Mouse (Mus musculus): Measurements from ENCODE around the gene Kifc1. TPM values are rescaled to one million over a fixed set of nuclear protein-coding genes. Genes with fewer than 3 reads are reported as not detected.
"Not testable (repeated sequence)": the region's sequence is repeated elsewhere in the genome, so short reads cannot be mapped to it uniquely, and the experiment has no call there.

Gene Kifc1
- total and polyA plus RNA-seq, 2 experiments: 0.18 to 0.20 TPM

GRCm38 (mm10) chr17:33897114-33897794, 6.8 kb upstream of the Kifc1 start:
- DNase-seq (ENCODE audit: extremely low read depth, low read depth, low spot score): peak; percentile 81
- no peak overlapping the region for H3K4me3 ChIP-seq (ENCODE audit: insufficient read depth, low read depth, low read length)
- no peaks in the 10 kb centered on the region for H3K36me3 ChIP-seq (ENCODE audit: control insufficient read depth, insufficient read depth, low read length)
- no peaks in the 10 kb centered on the region for H3K27me3 ChIP-seq (ENCODE audit: control insufficient read depth, insufficient read depth, low read length)
- TF ChIP-seq POLR2A (IDR thresholded peaks at IDR 0.05; ENCODE audit: extremely low read depth, insufficient read depth, low read length): no peak
- TF ChIP-seq CTCF (IDR thresholded peaks at IDR 0.05; ENCODE audit: low read depth, low read length): peak; percentile 53
- H3K27ac ChIP-seq (replicated peaks; ENCODE audit: insufficient read depth, low read depth, low read length): no peak overlapping the region
- H3K79me2 ChIP-seq (ENCODE audit: control insufficient read depth, insufficient read depth, low read length): no peaks in the 10 kb centered on the region
- H3K9ac ChIP-seq (ENCODE audit: low read depth, low read length): no peak overlapping the region
- no peaks in the 10 kb centered on the region; the same call in 1 of the 2 replicates for H3K4me1 ChIP-seq (ENCODE audit: control insufficient read depth, insufficient read depth, low read length)
- WGBS: 27% methylated on average over 6 of the region's 6 CpGs

DNA sequence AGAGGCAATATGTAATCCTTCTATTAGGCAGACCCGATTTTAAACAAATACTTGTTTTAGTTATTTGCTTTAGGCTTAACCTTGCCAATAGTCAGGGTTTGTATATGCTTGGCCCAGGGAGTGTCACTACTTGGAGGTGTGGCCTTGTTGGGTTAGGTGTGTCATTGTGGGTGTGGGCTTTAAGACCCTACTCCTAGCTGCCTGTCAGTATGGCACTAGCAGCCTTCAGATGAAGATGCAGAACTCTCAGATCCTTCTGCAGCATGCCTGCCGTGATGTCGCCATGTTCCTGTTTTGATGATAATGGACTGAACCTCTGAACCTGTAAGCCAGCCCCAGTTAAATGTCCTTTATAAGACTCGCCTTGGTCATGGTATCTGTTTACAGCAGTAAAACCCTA, 2.5 kb upstream of the Kifc1 start:
- not testable (repeated sequence) for H3K9ac ChIP-seq (ENCODE audit: low read depth, low read length); H3K79me2 ChIP-seq (ENCODE audit: control insufficient read depth, insufficient read depth, low read length); H3K4me1 ChIP-seq (ENCODE audit: control insufficient read depth, insufficient read depth, low read length); H3K36me3 ChIP-seq (ENCODE audit: control insufficient read depth, insufficient read depth, low read length); H3K27me3 ChIP-seq (ENCODE audit: control insufficient read depth, insufficient read depth, low read length); H3K4me3 ChIP-seq (ENCODE audit: insufficient read depth, low read depth, low read length); DNase-seq (ENCODE audit: extremely low read depth, low read depth, low spot score); H3K27ac ChIP-seq (replicated peaks; ENCODE audit: insufficient read depth, low read depth, low read length)
- WGBS: 72% methylated on average over 4 of the region's 4 CpGs

DNA sequence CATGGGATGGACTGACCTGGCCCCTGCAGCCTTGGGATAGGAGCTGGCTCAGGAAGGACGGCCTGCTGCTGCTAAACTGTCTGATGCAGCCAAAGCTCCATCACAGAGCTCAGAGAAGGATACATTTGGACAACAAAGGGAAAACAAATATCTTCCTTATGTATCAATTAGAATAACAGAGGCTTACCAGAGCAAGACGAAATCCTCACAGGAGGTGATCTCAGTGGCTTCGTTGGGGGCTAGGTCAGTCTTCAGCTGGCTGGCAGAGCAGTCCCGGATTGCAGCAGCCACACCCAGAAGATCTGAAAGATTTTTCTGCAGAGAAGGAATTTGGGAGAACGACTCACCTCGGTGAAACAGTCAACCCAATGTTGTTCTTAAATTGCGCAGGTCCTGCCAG, 2.0 kb upstream of the Kifc1 start:
- no peak overlapping the region for H3K4me3 ChIP-seq (ENCODE audit: insufficient read depth, low read depth, low read length)
- H3K79me2 ChIP-seq (ENCODE audit: control insufficient read depth, insufficient read depth, low read length): 0 out of 2 replicates have a peak, but pooled peaks cover 6% of the 10 kb centered on the region
- 38% methylated on average over 7 of the region's 7 CpGs for WGBS
- H3K27me3 ChIP-seq (ENCODE audit: control insufficient read depth, insufficient read depth, low read length): no peaks in the 10 kb centered on the region
- no peaks in the 10 kb centered on the region for H3K36me3 ChIP-seq (ENCODE audit: control insufficient read depth, insufficient read depth, low read length)
- no peak overlapping the region for H3K27ac ChIP-seq (replicated peaks; ENCODE audit: insufficient read depth, low read depth, low read length)
- DNase-seq (ENCODE audit: extremely low read depth, low read depth, low spot score): no peak
- H3K4me1 ChIP-seq (ENCODE audit: control insufficient read depth, insufficient read depth, low read length): no peaks in the 10 kb centered on the region; the same call in 1 of the 2 replicates
- no peak for TF ChIP-seq POLR2A (IDR thresholded peaks at IDR 0.05; ENCODE audit: extremely low read depth, insufficient read depth, low read length)
- TF ChIP-seq CTCF (IDR thresholded peaks at IDR 0.05; ENCODE audit: low read depth, low read length): no peak
- no peak overlapping the region for H3K9ac ChIP-seq (ENCODE audit: low read depth, low read length)

GRCm38 (mm10) chr17:33891892-33892291, 1.4 kb upstream of the Kifc1 start:
- not testable (repeated sequence) for H3K27ac ChIP-seq (replicated peaks; ENCODE audit: insufficient read depth, low read depth, low read length); H3K9ac ChIP-seq (ENCODE audit: low read depth, low read length); H3K4me1 ChIP-seq (ENCODE audit: control insufficient read depth, insufficient read depth, low read length); DNase-seq (ENCODE audit: extremely low read depth, low read depth, low spot score); H3K27me3 ChIP-seq (ENCODE audit: control insufficient read depth, insufficient read depth, low read length); H3K36me3 ChIP-seq (ENCODE audit: control insufficient read depth, insufficient read depth, low read length); H3K4me3 ChIP-seq (ENCODE audit: insufficient read depth, low read depth, low read length); H3K79me2 ChIP-seq (ENCODE audit: control insufficient read depth, insufficient read depth, low read length)
- 76% methylated on average over 6 of the region's 6 CpGs for WGBS

DNA sequence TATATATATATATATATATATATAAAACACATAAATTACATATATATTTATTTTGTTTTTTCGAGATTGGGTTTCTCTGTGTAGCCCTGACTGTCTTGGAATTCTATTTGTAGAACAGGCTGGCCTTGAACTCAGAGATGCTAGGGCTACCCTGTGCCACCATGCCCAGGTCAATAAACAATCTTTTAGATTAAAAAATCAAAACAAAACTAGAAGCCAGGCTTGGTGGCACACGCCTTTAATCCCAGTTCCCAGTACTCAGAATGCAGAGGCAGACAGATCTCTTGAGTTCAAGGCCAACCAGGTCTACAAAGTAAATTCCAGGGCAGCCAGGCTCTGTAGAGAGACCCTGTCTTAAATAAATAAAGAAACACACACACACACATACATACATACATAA, 896 bp upstream of the Kifc1 start:
- 37% methylated on average over 2 of the region's 2 CpGs for WGBS

DNA sequence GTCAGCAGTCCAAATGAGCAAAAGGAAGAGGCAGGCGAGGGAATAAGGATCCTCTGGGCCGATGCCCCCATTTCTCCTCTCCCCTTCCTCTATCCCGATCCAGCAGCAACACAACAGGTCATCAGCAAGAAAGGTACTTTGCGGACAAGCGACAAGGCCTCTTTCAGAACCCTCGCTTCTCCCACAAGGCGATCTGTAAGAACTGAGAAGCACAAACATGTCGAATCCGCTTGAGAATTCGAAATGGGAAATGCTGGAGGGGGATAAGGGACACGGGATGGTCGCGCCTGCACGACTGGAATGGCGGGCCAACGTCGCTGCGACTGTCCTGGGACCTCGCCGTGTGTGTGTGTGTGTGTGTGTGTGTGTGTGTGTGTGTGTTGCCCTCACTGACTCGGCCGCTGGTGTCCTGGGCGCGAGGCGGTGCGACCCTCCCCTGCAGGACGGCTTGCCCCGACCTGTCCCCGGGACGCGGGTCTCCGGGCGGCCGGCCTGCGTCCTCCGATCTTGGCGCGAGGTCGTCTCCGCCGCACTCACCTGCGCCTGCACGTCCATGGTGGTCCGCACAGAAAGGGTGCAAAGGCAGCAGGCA, 424 bp downstream of the Kifc1 start:
- not testable (repeated sequence) for H3K36me3 ChIP-seq (ENCODE audit: control insufficient read depth, insufficient read depth, low read length); H3K79me2 ChIP-seq (ENCODE audit: control insufficient read depth, insufficient read depth, low read length); H3K27ac ChIP-seq (replicated peaks; ENCODE audit: insufficient read depth, low read depth, low read length); H3K4me1 ChIP-seq (ENCODE audit: control insufficient read depth, insufficient read depth, low read length); DNase-seq (ENCODE audit: extremely low read depth, low read depth, low spot score); H3K27me3 ChIP-seq (ENCODE audit: control insufficient read depth, insufficient read depth, low read length)
- WGBS: 2% methylated on average over 44 of the region's 44 CpGs
- Histone ChIP-seq H3K9ac (ENCODE audit: low read depth, low read length) (peak overlapping the region; percentile 71), H3K4me3 (ENCODE audit: insufficient read depth, low read depth, low read length) (peak overlapping the region; percentile 82)

More for the DNA sequence above, 896 bp upstream of the Kifc1 start:
- H3K27ac ChIP-seq (replicated peaks; ENCODE audit: insufficient read depth, low read depth, low read length): no peak overlapping the region
- no peak overlapping the region for H3K4me3 ChIP-seq (ENCODE audit: insufficient read depth, low read depth, low read length)
- DNase-seq (ENCODE audit: extremely low read depth, low read depth, low spot score): no peak
- no peaks in the 10 kb centered on the region for H3K36me3 ChIP-seq (ENCODE audit: control insufficient read depth, insufficient read depth, low read length)
- H3K9ac ChIP-seq (ENCODE audit: low read depth, low read length): no peak overlapping the region
- 0 out of 2 replicates have a peak, but pooled peaks cover 6% of the 10 kb centered on the region for H3K79me2 ChIP-seq (ENCODE audit: control insufficient read depth, insufficient read depth, low read length)
- H3K27me3 ChIP-seq (ENCODE audit: control insufficient read depth, insufficient read depth, low read length): no peaks in the 10 kb centered on the region
- no peaks in the 10 kb centered on the region; the same call in 1 of the 2 replicates for H3K4me1 ChIP-seq (ENCODE audit: control insufficient read depth, insufficient read depth, low read length)
- TF ChIP-seq CTCF (IDR thresholded peaks at IDR 0.05; ENCODE audit: low read depth, low read length): no peak
- no peak for TF ChIP-seq POLR2A (IDR thresholded peaks at IDR 0.05; ENCODE audit: extremely low read depth, insufficient read depth, low read length)

- not testable (repeated sequence) for H3K27ac ChIP-seq (replicated peaks; ENCODE audit: insufficient read depth, low read depth, low read length); H3K27me3 ChIP-seq (ENCODE audit: control insufficient read depth, insufficient read depth, low read length); H3K4me1 ChIP-seq (ENCODE audit: control insufficient read depth, insufficient read depth, low read length); H3K79me2 ChIP-seq (ENCODE audit: control insufficient read depth, insufficient read depth, low read length); H3K36me3 ChIP-seq (ENCODE audit: control insufficient read depth, insufficient read depth, low read length); DNase-seq (ENCODE audit: extremely low read depth, low read depth, low spot score); H3K9ac ChIP-seq (ENCODE audit: low read depth, low read length); H3K4me3 ChIP-seq (ENCODE audit: insufficient read depth, low read depth, low read length)
Measured at GRCm38 (mm10) chr17:33888230-33888629, 2.2 kb downstream of the Kifc1 start.

DNA sequence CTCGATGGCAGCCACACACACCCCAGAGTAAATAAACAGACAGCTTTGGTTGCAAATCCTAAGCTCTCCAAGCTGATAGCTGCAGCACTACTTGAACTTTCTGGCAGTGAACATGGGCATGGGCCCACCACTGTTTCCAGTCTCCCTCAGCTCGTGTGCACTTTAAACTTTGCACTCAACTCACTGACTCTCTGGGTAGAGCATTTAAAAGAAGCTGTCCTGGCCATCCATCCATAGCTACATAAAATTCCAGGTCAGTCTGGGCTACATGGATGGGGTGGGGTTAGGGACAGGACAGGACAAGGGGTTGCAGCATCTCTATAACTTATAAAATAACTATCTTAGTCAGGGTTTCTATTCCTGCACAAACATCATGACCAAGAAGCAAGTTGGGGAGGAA, 2.7 kb downstream of the Kifc1 start:
- H3K4me3 ChIP-seq (ENCODE audit: insufficient read depth, low read depth, low read length); H3K27me3 ChIP-seq (ENCODE audit: control insufficient read depth, insufficient read depth, low read length); H3K9ac ChIP-seq (ENCODE audit: low read depth, low read length); H3K36me3 ChIP-seq (ENCODE audit: control insufficient read depth, insufficient read depth, low read length); H3K27ac ChIP-seq (replicated peaks; ENCODE audit: insufficient read depth, low read depth, low read length); DNase-seq (ENCODE audit: extremely low read depth, low read depth, low spot score); H3K4me1 ChIP-seq (ENCODE audit: control insufficient read depth, insufficient read depth, low read length); H3K79me2 ChIP-seq (ENCODE audit: control insufficient read depth, insufficient read depth, low read length): not testable (repeated sequence)
- WGBS: 25% methylated on average over 2 of the region's 2 CpGs

DNA sequence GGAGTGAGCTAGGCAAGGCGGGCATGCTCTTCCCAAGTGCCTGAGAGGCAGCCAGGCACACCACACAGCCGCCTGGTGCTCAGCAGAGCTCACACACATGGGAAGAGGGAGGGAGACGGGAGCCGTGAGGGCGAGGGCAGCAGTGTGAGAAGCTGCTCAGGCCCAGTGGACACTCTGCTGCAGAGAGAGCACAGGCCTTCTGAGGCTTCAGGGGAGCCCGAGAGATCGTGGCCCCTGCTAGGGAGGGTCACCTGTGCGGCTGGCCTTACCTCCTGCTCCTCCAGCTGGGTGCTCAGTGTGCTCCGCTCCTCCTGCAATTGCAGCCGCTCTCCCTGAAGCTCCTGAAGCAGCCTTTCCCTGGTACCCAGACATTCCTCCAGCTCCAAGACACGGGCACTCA, 6.1 kb downstream of the Kifc1 start:
- over 99% methylated on average over 10 of the region's 11 CpGs for WGBS

More for the DNA sequence above, 6.1 kb downstream of the Kifc1 start:
- not testable (repeated sequence) for H3K36me3 ChIP-seq (ENCODE audit: control insufficient read depth, insufficient read depth, low read length); H3K4me1 ChIP-seq (ENCODE audit: control insufficient read depth, insufficient read depth, low read length); H3K27me3 ChIP-seq (ENCODE audit: control insufficient read depth, insufficient read depth, low read length); H3K79me2 ChIP-seq (ENCODE audit: control insufficient read depth, insufficient read depth, low read length); DNase-seq (ENCODE audit: extremely low read depth, low read depth, low spot score); H3K4me3 ChIP-seq (ENCODE audit: insufficient read depth, low read depth, low read length); H3K9ac ChIP-seq (ENCODE audit: low read depth, low read length); H3K27ac ChIP-seq (replicated peaks; ENCODE audit: insufficient read depth, low read depth, low read length)
